Mouse (Mus musculus) mouse embryonic stem cell (cell line): ENCODE measurements around the gene S100z.

Source experiments
- in situ Hi-C, 2 experiments: fragments of 300-500 bp; cut with MboI; formaldehyde crosslinking; loops; 1 replicate in 1 of 2; 3 replicates in 1 of 2; pipeline ENCODE4 v1.14.3; 2019 to 2020; ENCODE audit warnings: low sequenced_read_pairs in 2 of 2, low pct_unique_long_range_greater_than_20kb in 1 of 2, mixed read lengths in 1 of 2; ENCODE audit not compliant: unreplicated experiment in 1 of 2

Gene S100z

GRCm38 (mm10) chr13:95451529-95451928 lies 27.0 kb downstream of the S100z start:
- in situ Hi-C loops, result no loop called here

GRCm38 (mm10) chr13:95450636-95451210 lies 27.8 kb downstream of the S100z start:
- in situ Hi-C loops, result no loop called here

- in situ Hi-C loops, result no loop called here
Measured at GRCm38 (mm10) chr13:95449730-95450129, 28.8 kb downstream of the S100z start.

GRCm38 (mm10) chr13:95444824-95445223 lies 33.7 kb downstream of the S100z start, which contains the start of gene Crhbp:
TSS of gene Crhbp (minus strand) at chr13:95444924.
- in situ Hi-C loops, result no loop called here

GRCm38 (mm10) chr13:95444291-95444690 lies 34.2 kb downstream of the S100z start:
- in situ Hi-C loops, result no loop called here

GRCm38 (mm10) chr13:95443376-95444233 lies 34.9 kb downstream of the S100z start:
- in situ Hi-C loops, result no loop called here

- in situ Hi-C loops, result no loop called here
Measured at GRCm38 (mm10) chr13:95442901-95443300, 35.6 kb downstream of the S100z start.

GRCm38 (mm10) chr13:95439569-95439968 lies 39.0 kb downstream of the S100z start:
- in situ Hi-C loops, result no loop called here

GRCm38 (mm10) chr13:95431760-95432159 lies 46.8 kb downstream of the S100z start:
- in situ Hi-C loops, result no loop called here

- in situ Hi-C loops, result no loop called here
Measured at GRCm38 (mm10) chr13:95427499-95427898, 51.0 kb downstream of the S100z start.
